Mouse (Mus musculus): Measurements from ENCODE around the gene Olfr944. TPM values are rescaled to one million over a fixed set of nuclear protein-coding genes. Genes with fewer than 3 reads are reported as not detected.

The Olfr944 gene
- polyA plus RNA-seq (2015; fragmentation: Nextera tagmentation; extraction: Ambion mirVana): not detected in 2 replicates

GRCm38 (mm10) chr9:39201620-39202019, at the start of gene Olfr944:
Olfr944 (plus strand) TSS chr9:39201920.
- Histone ChIP-seq H3K4me2 (replicated peaks; ENCODE audit: low read depth, low read length) (no peak within 1 kb of the TSS), H3K27me3 (ENCODE audit: insufficient read depth, low read length) (no peaks in the 10 kb centered on the region), H3K4me3 (ENCODE audit: low read length) (no peak within 1 kb of the TSS), H3K9ac (replicated peaks; ENCODE audit: low read length) (no peak within 1 kb of the TSS), H3K36me3 (ENCODE audit: insufficient read depth, low read length) (no peaks in the 10 kb centered on the region), H3K4me1 (ENCODE audit: insufficient read depth, low read length) (no peaks in the 10 kb centered on the region), H3K9me3 (ENCODE audit: low read length) (no peaks in the 10 kb centered on the region), H3K27ac (ENCODE audit: low read length) (no peak within 1 kb of the TSS)
- no peak for ATAC-seq (ENCODE audit: low FRiP score, low TSS enrichment)

- H3K36me3 ChIP-seq (ENCODE audit: insufficient read depth, low read length): no peaks in the 10 kb centered on the region
- H3K4me2 ChIP-seq (replicated peaks; ENCODE audit: low read depth, low read length): no peak overlapping the region
- H3K4me1 ChIP-seq (ENCODE audit: insufficient read depth, low read length): no peaks in the 10 kb centered on the region
- no peaks in the 10 kb centered on the region for H3K9me3 ChIP-seq (ENCODE audit: low read length)
- H3K27ac ChIP-seq (ENCODE audit: low read length): no peak overlapping the region
- no peak for ATAC-seq (ENCODE audit: low FRiP score, low TSS enrichment)
- 61% methylated on average over 1 of the region's 1 CpGs for WGBS
- no peaks in the 10 kb centered on the region for H3K27me3 ChIP-seq (ENCODE audit: insufficient read depth, low read length)
- no peak overlapping the region for H3K4me3 ChIP-seq (ENCODE audit: low read length)
- H3K9ac ChIP-seq (replicated peaks; ENCODE audit: low read length): no peak overlapping the region
These were observed 49.3 kb upstream of the Olfr944 start for GRCm38 (mm10) chr9:39152401-39152800.

- WGBS: 94% methylated on average over 5 of the region's 5 CpGs
- Histone ChIP-seq H3K4me1 (ENCODE audit: insufficient read depth, low read length) (no peaks in the 10 kb centered on the region), H3K9me3 (ENCODE audit: low read length) (no peaks in the 10 kb centered on the region)
These were observed 35.7 kb upstream of the Olfr944 start, which contains the start of gene Olfr943 for GRCm38 (mm10) chr9:39166004-39166403. Olfr943 (plus strand) TSS chr9:39166304.

GRCm38 (mm10) chr9:39249894-39250293, 48.2 kb downstream of the Olfr944 start, which contains the start of gene Olfr1537:
Olfr1537 (minus strand) TSS chr9:39249994.
- ATAC-seq (ENCODE audit: low FRiP score, low TSS enrichment): no peak
- Histone ChIP-seq H3K36me3 (ENCODE audit: insufficient read depth, low read length) (no peaks in the 10 kb centered on the region), H3K27ac (ENCODE audit: low read length) (no peak within 1 kb of the TSS), H3K27me3 (ENCODE audit: insufficient read depth, low read length) (no peaks in the 10 kb centered on the region), H3K4me3 (ENCODE audit: low read length) (no peak within 1 kb of the TSS), H3K9ac (replicated peaks; ENCODE audit: low read length) (no peak within 1 kb of the TSS), H3K9me3 (ENCODE audit: low read length) (no peaks in the 10 kb centered on the region), H3K4me1 (ENCODE audit: insufficient read depth, low read length) (no peaks in the 10 kb centered on the region), H3K4me2 (replicated peaks; ENCODE audit: low read depth, low read length) (no peak within 1 kb of the TSS)
- 65% methylated on average over 1 of the region's 1 CpGs for WGBS

More at GRCm38 (mm10) chr9:39166004-39166403, 35.7 kb upstream of the Olfr944 start, which contains the start of gene Olfr943:
- no peak within 1 kb of the TSS for H3K27ac ChIP-seq (ENCODE audit: low read length)
- no peaks in the 10 kb centered on the region for H3K27me3 ChIP-seq (ENCODE audit: insufficient read depth, low read length)
- ATAC-seq (ENCODE audit: low FRiP score, low TSS enrichment): no peak
- no peak within 1 kb of the TSS for H3K9ac ChIP-seq (replicated peaks; ENCODE audit: low read length)
- H3K36me3 ChIP-seq (ENCODE audit: insufficient read depth, low read length): no peaks in the 10 kb centered on the region
- H3K4me2 ChIP-seq (replicated peaks; ENCODE audit: low read depth, low read length): no peak within 1 kb of the TSS
- no peak within 1 kb of the TSS for H3K4me3 ChIP-seq (ENCODE audit: low read length)

Other genes with a start within 250 kb of the Olfr944 start
- not detected in 2 replicates for gene Olfr933, start 229.6 kb upstream of the Olfr944 start, polyA plus RNA-seq (2015; fragmentation: Nextera tagmentation; extraction: Ambion mirVana)
- not detected in 2 replicates for gene Olfr934, start 213.6 kb upstream of the Olfr944 start, polyA plus RNA-seq (2015; fragmentation: Nextera tagmentation; extraction: Ambion mirVana)
- not detected in 2 replicates for gene Olfr935, start 202.2 kb upstream of the Olfr944 start, polyA plus RNA-seq (2015; fragmentation: Nextera tagmentation; extraction: Ambion mirVana)
- not detected in 2 replicates for gene Olfr146, start 178.5 kb upstream of the Olfr944 start, polyA plus RNA-seq (2015; fragmentation: Nextera tagmentation; extraction: Ambion mirVana)
- not detected in 2 replicates for gene Olfr937, start 137.0 kb upstream of the Olfr944 start, polyA plus RNA-seq (2015; fragmentation: Nextera tagmentation; extraction: Ambion mirVana)
- gene Olfr938, start 123.0 kb upstream of the Olfr944 start, polyA plus RNA-seq (2015; fragmentation: Nextera tagmentation; extraction: Ambion mirVana): not detected in 2 replicates
- gene Olfr27, start 73.8 kb upstream of the Olfr944 start, polyA plus RNA-seq (2015; fragmentation: Nextera tagmentation; extraction: Ambion mirVana): not detected in 2 replicates
- not detected in 2 replicates for gene Olfr943, start 35.6 kb upstream of the Olfr944 start, polyA plus RNA-seq (2015; fragmentation: Nextera tagmentation; extraction: Ambion mirVana)
- not detected in 2 replicates for gene Olfr1537, start 48.1 kb downstream of the Olfr944 start, polyA plus RNA-seq (2015; fragmentation: Nextera tagmentation; extraction: Ambion mirVana)
- not detected in 2 replicates for gene Olfr945, start 74.9 kb downstream of the Olfr944 start, polyA plus RNA-seq (2015; fragmentation: Nextera tagmentation; extraction: Ambion mirVana)
- gene Olfr948, start 124.1 kb downstream of the Olfr944 start, polyA plus RNA-seq (2015; fragmentation: Nextera tagmentation; extraction: Ambion mirVana): not detected in 2 replicates
- not detected in 2 replicates for gene Olfr951, start 185.5 kb downstream of the Olfr944 start, polyA plus RNA-seq (2015; fragmentation: Nextera tagmentation; extraction: Ambion mirVana)
- gene Olfr952, start 225.2 kb downstream of the Olfr944 start, polyA plus RNA-seq (2015; fragmentation: Nextera tagmentation; extraction: Ambion mirVana): not detected in 2 replicates

Measured in kidney, embryonic 16.5 days (tissue).